Mouse (Mus musculus) right cerebral cortex, postnatal 25 days (tissue): ENCODE data around the gene Nell2.
A peak's percentile ranks its signal among the peaks of the same experiment; 100 is the strongest.
"Not testable (repeated sequence)": the region's sequence is repeated elsewhere in the genome, so short reads cannot be mapped to it uniquely, and the experiment has no call there.

ENCODE experiments used
- DNase-seq: peaks from one replicate; pipeline ENCODE4 v3.0.0; 2022

Gene Nell2

GRCm38 (mm10) chr15:95527948-95528861 lies at the start of gene Nell2:
Gene Nell2, minus strand, starts transcription at chr15:95528559.
- peak; percentile 82 for DNase-seq

DNA sequence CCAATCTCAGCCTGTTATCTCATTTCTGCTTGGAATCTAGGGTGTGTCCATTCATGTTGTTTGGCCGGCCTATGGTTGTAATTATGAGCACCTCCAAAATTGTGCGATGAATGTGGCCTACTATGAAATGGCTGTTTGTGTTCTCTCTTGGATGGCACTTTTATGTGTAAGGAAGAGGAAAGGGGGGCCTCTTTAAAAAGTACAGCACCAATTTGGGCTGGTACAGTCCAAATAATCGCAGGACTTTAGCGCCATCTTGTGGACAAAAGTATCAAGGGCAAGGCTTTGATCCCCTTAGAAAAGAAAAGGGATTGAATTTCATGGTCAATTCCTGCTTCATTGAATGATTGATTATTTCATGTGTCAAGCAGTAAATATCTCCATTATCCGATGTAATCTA lies 46.3 kb upstream of the Nell2 start:
- DNase-seq, result peak; percentile 29

- no peak for DNase-seq
Measured at GRCm38 (mm10) chr15:95569606-95570005, 41.2 kb upstream of the Nell2 start.

DNA sequence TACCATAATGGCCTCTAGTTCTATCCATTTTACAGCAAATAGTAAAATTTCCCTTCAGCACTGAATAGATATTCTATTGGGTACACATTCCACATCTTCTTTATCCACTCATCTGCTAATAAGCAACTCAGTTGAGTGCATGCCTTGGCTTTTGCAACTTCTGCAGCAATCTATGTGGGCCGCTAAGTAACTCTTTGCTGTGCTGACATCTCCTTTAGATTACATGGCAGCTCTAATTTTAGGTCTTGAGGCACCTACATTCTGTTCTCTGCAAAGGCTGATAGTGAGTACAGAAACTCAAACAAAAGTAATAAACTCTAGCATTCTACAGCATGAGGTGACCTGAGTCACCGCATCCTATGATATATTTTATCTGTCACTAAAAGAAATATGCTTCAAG lies 36.8 kb upstream of the Nell2 start:
- DNase-seq, result no peak

DNA sequence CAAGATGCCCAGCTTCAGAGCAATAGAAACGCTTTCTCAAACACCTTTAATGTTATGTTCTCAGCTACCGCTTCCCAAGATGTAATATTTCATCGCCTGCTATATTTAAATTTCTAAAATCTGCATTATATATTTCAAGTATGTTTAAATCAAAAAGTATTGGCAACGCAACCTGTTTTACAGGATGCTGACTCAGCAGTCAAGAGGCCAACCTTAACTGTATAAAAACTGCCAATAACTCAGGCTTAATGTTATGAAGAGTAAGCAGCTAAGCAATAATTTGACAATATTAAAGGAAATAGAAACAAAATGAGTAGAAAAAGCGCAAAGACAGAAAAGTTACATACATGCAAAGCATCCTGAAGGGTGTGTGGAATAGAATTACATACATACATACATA lies 32.9 kb upstream of the Nell2 start:
- no peak for DNase-seq

- no peak for DNase-seq
Measured at GRCm38 (mm10) chr15:95550011-95550410, 21.7 kb upstream of the Nell2 start.

- no peak for DNase-seq
Measured at GRCm38 (mm10) chr15:95542632-95543031, 14.3 kb upstream of the Nell2 start.

GRCm38 (mm10) chr15:95536724-95537123 lies 8.4 kb upstream of the Nell2 start:
- no peak for DNase-seq

GRCm38 (mm10) chr15:95536230-95536629 lies 7.9 kb upstream of the Nell2 start:
- DNase-seq, result peak; percentile 39

DNA sequence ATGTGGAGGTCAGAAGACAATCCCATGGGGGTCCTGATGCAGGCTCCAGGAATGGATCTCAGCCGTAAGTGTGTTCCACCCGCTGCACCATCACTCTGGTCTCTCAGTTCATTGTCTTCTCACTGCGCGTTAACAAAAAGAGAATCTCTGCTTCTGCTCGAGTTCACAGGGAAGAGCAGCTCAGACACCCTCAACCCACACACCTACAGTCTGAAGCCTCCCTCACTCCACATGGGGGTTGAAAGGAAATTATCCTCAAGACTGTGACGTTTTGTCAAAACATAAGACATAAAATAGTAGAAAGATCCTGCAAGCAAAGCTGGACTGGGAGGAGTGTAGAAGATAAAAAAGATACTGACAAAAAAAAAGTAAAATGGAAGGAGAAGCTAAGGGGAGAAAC lies 6.3 kb upstream of the Nell2 start:
- DNase-seq, result no peak

DNA sequence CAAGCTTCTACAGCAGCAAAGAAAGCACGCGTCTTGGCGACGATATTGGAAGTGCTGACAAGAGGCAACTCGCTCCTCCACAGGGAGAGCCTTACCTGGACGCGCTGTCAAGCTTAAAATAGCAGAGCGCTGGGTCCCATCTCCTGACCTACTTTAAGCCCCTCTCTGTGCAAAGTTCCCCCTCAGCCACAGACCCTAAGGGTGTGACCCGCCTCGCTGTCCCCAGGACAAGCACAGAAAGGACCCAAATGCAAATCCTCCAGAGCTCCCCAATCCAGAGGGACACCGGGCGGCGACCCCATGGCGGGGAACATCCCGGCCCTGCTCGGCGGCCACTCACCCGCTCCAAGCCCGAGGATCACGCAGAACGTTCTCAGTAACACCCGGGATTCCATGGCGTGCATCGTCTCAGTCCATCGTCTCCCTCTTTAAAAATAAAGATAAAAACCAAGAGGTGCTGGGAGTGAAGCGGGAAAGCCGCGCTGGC lies 855 bp downstream of the Nell2 start:
- DNase-seq, result peak; percentile 36

- peak; percentile 37 for DNase-seq
Measured at GRCm38 (mm10) chr15:95526626-95527411, 1.5 kb downstream of the Nell2 start.

GRCm38 (mm10) chr15:95525997-95526396 lies 2.4 kb downstream of the Nell2 start:
- DNase-seq, result peak; percentile 61

DNA sequence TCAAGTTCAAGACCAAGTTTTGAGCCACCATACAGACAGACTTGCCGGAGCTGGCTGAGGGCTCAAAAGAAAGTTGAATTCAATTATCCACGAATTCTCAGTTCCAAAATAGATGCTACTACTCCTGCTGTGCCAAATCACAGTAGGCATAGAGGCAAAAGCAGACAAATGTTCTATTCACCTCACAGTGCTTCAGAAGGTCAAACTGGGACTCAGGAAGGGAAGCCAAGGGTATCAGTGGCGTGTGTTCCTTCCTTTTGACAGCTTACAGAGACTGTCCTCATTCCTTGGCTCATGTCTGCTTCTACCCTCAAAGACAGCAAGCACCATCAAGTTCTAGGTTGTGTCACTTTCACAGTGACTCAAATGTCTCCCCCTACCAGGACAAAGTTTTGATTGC lies 10.2 kb downstream of the Nell2 start:
- DNase-seq, result no peak

DNA sequence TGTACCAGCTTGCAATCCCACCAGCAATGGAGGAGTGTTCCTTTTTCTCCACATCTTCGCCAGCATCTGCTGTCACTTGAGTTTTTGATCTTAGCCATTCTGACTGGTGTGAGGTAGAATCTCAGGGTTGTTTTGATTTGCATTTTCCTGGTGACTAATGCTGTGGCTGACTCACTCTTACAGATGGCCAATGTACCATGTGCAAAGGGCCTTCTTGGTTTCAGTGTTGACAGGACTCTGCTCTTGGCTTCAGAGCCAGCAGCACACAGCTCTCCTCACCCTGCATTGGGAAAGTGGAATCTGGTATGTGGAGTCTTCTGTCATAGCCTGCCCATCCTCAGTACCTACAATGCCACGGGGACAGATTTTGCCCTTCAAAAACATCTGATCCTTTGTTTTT lies 15.1 kb downstream of the Nell2 start:
- not testable (repeated sequence) for DNase-seq

- DNase-seq, result no peak
Measured at GRCm38 (mm10) chr15:95495666-95496065, 32.7 kb downstream of the Nell2 start.

- DNase-seq, result no peak
Measured at GRCm38 (mm10) chr15:95495193-95495592, 33.2 kb downstream of the Nell2 start.

DNA sequence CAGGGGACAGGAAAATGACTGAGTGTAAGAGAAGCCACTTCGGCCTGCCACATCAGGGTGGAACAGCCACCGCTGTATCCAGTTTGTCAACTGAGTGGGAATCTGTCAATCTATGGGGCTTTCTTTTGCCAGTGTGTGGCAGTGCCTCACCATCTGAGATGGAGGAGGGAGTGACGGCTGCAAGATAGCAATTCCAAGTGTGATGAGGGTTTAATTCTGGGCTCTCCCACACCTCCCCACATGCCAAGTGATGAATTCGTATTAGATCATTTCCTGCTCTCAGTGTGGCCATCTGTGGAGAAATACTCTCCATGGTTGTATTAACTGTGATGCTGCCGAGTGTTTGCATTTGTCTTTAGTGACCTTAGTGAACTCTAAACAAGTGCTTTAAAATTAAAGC lies 36.2 kb downstream of the Nell2 start:
- DNase-seq, result peak; percentile 66

GRCm38 (mm10) chr15:95489174-95489573 lies 39.2 kb downstream of the Nell2 start:
- DNase-seq, result no peak

GRCm38 (mm10) chr15:95487961-95488360 lies 40.4 kb downstream of the Nell2 start:
- peak; percentile 78 for DNase-seq

DNA sequence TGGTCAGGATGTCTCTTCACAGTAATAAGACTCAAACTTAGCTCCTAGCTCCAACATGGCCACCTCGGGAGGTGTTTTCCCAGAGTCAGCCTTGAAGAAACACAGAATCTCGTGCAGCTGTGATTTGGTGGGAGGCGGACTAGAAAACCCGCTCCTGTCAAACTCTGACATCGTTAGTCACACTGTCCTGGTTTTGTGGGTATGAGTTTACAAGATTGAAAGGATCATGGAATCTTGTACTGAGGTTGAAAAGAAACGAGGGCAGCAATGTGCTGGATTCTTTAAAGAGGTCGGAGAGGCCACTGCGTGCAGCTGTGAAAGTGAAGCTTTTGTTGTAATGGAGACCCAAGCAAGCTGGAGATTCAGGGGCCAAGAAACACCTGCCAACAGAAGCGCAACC lies 46.4 kb downstream of the Nell2 start:
- DNase-seq, result no peak

DNA sequence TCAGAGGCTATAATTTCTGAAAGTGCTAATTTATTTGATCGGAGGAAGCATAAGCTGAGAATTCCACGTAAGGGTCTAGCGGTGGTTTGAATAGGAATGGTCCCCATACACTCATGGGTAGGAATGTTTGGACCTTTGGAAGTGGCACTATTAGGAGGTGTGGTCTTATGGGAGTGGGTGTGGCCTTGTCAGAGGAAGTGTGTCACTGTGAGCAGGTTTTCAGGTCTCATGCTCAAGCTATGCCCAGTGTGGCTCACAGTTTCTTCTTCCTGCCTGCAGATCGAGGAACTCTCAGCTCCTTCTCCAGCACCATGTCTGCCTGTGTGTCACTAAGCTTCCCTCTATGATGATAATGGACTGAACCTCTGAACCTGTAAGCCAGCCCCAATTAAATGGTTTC lies 46.8 kb downstream of the Nell2 start:
- DNase-seq, result no peak

GRCm38 (mm10) chr15:95476440-95476839 lies 51.9 kb downstream of the Nell2 start:
- no peak for DNase-seq

DNA sequence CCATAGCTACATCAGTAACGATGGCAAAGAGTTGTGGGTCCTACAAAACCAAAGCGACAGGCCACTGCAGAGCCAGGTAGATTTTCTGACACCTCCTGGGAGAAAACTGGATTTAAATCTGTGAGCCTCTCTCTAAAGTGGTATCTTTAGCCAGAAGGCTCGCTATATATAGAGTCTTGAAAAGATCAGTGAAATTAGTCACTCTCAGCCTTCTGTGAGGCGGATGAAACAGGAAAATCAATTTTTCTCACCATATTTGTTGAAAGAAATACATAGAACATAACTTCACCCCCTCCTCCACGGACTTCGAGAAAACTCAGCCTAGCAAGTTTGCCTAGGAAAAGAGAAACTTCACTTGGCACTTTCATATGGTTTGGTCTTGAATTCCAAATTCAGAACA lies 54.4 kb downstream of the Nell2 start:
- DNase-seq, result no peak
